Mouse (Mus musculus) liver, postnatal 0 days (tissue): ENCODE data around the gene Flna. TPM values are rescaled to one million over a fixed set of nuclear protein-coding genes. Genes with fewer than 3 reads are reported as not detected.

Source experiments
- ATAC-seq: fragments of 200-750 bp; cut with Nextera tagmentation; 2 replicates; pipeline ENCODE4 v1.8.0; 2017; ENCODE audit warnings: mild to moderate bottlenecking, moderate library complexity
- DNase-seq: peaks from one replicate; pipeline ENCODE4 v3.0.0-alpha.2; 2016
- H3K27ac ChIP-seq: fragments of 300-500 bp; sonication (generic); 2 replicates; pipeline ENCODE4 v1.5.1; 2014; ENCODE audit warnings: antibody characterized with exemption, moderate library complexity, mild to moderate bottlenecking, low read depth
- H3K27me3 ChIP-seq: fragments of 300-500 bp; sonication (generic); 2 replicates; pipeline ENCODE4 v1.6.1; 2014; ENCODE audit warnings: low read length, control low read depth, mixed read lengths; ENCODE audit not compliant: insufficient read depth
- H3K36me3 ChIP-seq: fragments of 300-500 bp; sonication (generic); replicated peaks from 2 replicates; pipeline ENCODE4 v1.6.1; 2014; ENCODE audit warnings: mild to moderate bottlenecking, control low read depth, low read length, moderate library complexity, mixed read lengths; ENCODE audit not compliant: insufficient read depth
- H3K4me1 ChIP-seq: fragments of 300-500 bp; sonication (generic); 2 replicates; pipeline ENCODE4 v1.6.1; 2014; ENCODE audit warnings: antibody characterized with exemption, mild to moderate bottlenecking, control low read depth; ENCODE audit not compliant: insufficient read depth
- H3K4me2 ChIP-seq: fragments of 300-500 bp; sonication (generic); 2 replicates; pipeline ENCODE4 v1.6.1; 2014; ENCODE audit warnings: low read depth, mild to moderate bottlenecking, low read length, moderate library complexity, mixed read lengths
- H3K4me3 ChIP-seq: fragments of 300-500 bp; sonication (generic); 2 replicates; pipeline ENCODE4 v1.5.1; 2014; ENCODE audit warnings: low read depth, low read length
- H3K9ac ChIP-seq: fragments of 300-500 bp; sonication (generic); replicated peaks from 2 replicates; pipeline ENCODE4 v1.6.1; 2014; ENCODE audit warnings: mild to moderate bottlenecking, moderate library complexity
- H3K9me3 ChIP-seq: fragments of 300-500 bp; sonication (generic); 2 replicates; pipeline ENCODE4 v1.6.1; 2016; ENCODE audit warnings: mild to moderate bottlenecking, control low read depth, low read length, mixed read lengths
- CTCF ChIP-seq: sonication (generic); IDR thresholded peaks from 2 replicates; pipeline ENCODE4 v1.5.1; 2016; ENCODE audit warnings: antibody characterized with exemption, low read depth
- EP300 ChIP-seq: IDR thresholded peaks from 2 replicates; pipeline ENCODE4 v1.6.1; 2016; ENCODE audit warnings: antibody characterized with exemption, low read depth, mild to moderate bottlenecking
- WGBS: fragments of 180-500 bp; shearing (Covaris S2); extraction: QIAGEN DNeasy Blood & Tissue Kit; methylation state at CpG from one replicate; pipeline ENCODE4 v1.1.7; 2014; ENCODE audit not compliant: insufficient replicate concordance; 5-methylcytosine and 5-hydroxymethylcytosine counted together
- polyA plus RNA-seq: library from polyadenylated mRNA; unstranded; fragments of >200 nt; fragmentation: Nextera tagmentation; extraction: Ambion mirVana; gene quantifications from 2 replicates; pipeline ENCODE4 v1.2.1, GENCODE M21; 2015

Flna gene
- polyA plus RNA-seq, 1 experiment from 2014 or later: 34.1 TPM

DNA sequence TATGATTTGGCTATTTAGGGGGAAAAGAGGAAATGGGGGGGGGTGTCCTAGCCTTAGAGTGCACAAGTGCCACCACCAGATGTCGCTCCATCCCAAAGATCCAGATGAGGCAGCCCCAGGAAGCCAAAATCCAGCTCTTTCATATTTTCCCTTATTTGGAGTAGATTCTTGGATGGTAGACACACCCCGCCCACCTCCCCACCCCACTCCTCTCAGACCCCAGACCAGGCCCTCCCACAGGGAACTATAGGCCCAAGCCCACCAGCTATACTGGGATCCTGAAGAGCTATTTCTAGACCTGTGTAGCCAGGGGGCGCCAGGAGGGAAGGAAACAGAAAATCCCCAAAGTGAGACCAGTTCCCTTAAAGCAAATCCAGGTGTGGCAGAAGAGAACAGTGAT lies 969 bp downstream of the Flna start:
- peak overlapping the region; percentile 69 for H3K4me2 ChIP-seq
- H3K36me3 ChIP-seq: no peaks in the 10 kb centered on the region
- TF ChIP-seq EP300: no peak
- TF ChIP-seq CTCF: peak; percentile 65
- peaks cover 7% of the 10 kb centered on the region; the same call in 1 of the 2 replicates for H3K4me1 ChIP-seq
- H3K27me3 ChIP-seq: no peaks in the 10 kb centered on the region
- no peaks in the 10 kb centered on the region for H3K9me3 ChIP-seq
- H3K9ac ChIP-seq: no peak overlapping the region
- H3K4me3 ChIP-seq: 0 out of 2 replicates have a peak overlapping the region, but pooled peaks have one; percentile 40
- ATAC-seq (no peak), DNase-seq (peak; percentile 73)
- H3K27ac ChIP-seq: no peak overlapping the region
- WGBS: 18% methylated on average over 3 of the region's 3 CpGs

DNA sequence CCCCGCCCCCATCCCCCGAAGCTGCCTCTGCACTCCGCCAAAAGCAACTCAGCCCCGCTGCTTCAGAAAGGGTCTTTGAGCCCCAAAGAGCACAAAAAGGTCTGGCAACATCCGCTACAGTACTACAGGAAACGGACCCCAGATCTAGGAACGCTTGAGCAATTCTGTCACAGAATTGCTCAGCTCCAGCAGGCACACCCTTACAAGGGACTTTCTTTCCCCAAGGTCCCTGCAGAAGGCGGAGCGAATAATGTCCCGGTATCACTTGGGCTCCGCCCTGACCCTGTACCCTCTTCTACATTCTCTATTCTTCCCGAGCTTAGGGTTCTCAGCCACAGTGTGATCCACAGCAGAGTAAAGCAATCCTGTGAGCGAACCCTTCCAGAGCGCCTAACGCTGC lies 2.9 kb downstream of the Flna start:
- 0 out of 2 replicates have a peak, but pooled peaks cover 3% of the 10 kb centered on the region for H3K36me3 ChIP-seq
- H3K9ac ChIP-seq: no peak overlapping the region; the same call in 1 of the 2 replicates
- peaks cover 11% of the 10 kb centered on the region for H3K4me1 ChIP-seq
- 21% methylated on average over 15 of the region's 15 CpGs for WGBS
- H3K27me3 ChIP-seq: no peaks in the 10 kb centered on the region
- peak overlapping the region; percentile 74 for H3K4me2 ChIP-seq
- H3K9me3 ChIP-seq: no peaks in the 10 kb centered on the region
- ATAC-seq (peak; percentile 33), DNase-seq (no peak)
- H3K27ac ChIP-seq: peak overlapping the region; percentile 77
- H3K4me3 ChIP-seq: peak overlapping the region; percentile 56
- TF ChIP-seq CTCF (no peak), EP300 (no peak)

DNA sequence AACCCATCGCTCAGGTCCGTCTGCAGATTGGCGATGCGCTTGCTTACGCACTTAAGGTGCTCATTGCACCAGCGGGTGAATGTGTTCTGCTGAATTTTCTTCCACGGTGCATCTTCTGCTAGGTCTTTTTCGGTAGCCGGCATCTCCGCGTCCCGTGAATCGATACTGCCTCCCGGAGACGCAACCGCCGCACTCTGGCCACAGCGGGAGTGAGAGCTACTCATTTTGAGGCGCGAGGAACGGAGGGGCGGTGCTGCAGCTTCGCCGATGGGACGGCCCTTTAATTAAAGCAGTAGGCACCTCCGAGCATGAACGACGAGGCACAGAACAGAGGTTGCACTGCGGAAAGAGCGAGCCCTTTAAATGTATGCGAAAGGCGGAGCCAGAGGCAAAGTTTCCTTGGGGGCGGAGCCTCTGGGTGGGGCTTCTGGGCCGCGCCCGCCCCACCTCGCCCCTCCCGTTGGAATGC lies 3.4 kb downstream of the Flna start:
- Histone ChIP-seq H3K36me3 (0 out of 2 replicates have a peak, but pooled peaks cover 3% of the 10 kb centered on the region), H3K4me3 (peak overlapping the region; percentile 56), H3K9ac (peak overlapping the region; percentile 12), H3K4me2 (peak overlapping the region; percentile 74), H3K4me1 (peaks cover 11% of the 10 kb centered on the region), H3K27ac (peak overlapping the region; percentile 82), H3K9me3 (no peaks in the 10 kb centered on the region), H3K27me3 (no peaks in the 10 kb centered on the region)
- ATAC-seq (peak; percentile 79), DNase-seq (peak; percentile 83)
- WGBS: 19% methylated on average over 38 of the region's 38 CpGs
- TF ChIP-seq EP300: no peak
- TF ChIP-seq CTCF: no peak

DNA sequence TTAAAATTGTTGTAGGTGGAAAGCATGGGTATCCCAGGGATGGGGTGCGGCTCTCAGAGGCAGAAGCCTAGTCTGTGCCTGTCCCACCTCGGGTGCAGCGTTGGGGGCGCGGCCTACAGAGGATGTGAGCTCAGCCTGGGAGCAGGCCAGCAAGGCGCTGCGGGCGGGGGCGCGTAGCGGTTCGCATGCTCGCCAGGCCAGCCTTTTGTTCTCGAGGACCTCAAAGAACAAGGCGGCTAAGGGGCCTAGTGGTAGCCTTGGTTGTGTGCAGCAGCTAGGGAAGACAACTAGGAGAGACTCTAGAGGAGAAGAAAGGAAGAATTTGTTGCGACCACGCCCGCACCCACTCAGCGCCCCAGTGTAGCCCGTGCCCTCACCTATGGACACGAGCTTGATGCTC lies 3.9 kb downstream of the Flna start:
- DNase-seq (peak; percentile 72), ATAC-seq (peak; percentile 32)
- 23% methylated on average over 13 of the region's 21 CpGs for WGBS
- Histone ChIP-seq H3K4me1 (peaks cover 11% of the 10 kb centered on the region), H3K4me3 (peak overlapping the region; percentile 56), H3K9ac (peak overlapping the region; percentile 12), H3K9me3 (no peaks in the 10 kb centered on the region), H3K27me3 (no peaks in the 10 kb centered on the region), H3K36me3 (peaks cover 5% of the 10 kb centered on the region; the same call in 1 of the 2 replicates), H3K27ac (peak overlapping the region; percentile 82), H3K4me2 (peak overlapping the region; percentile 74)
- TF ChIP-seq EP300 (no peak), CTCF (no peak)

DNA sequence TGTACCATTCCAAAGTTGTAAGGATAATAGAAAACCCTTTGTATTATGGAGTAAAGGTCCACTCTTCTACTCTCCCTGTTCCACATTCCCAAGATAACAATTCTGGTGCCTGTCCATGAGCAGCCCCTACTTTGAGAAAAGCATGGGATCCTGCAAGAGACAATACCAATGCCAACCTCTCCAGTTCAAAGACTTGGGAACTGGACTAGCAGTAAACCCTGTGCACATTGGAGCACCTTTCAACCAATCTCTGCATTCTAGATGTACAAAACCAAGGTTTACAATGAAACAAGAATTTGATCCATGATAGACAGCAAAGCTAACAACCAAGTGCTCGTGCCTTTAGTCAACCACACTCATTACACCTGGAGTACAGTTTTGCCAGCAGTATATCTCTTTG lies 4.5 kb downstream of the Flna start:
- H3K4me3 ChIP-seq: peak overlapping the region; percentile 56
- 23% methylated on average over 1 of the region's 1 CpGs for whole genome bisulfite sequencing
- peaks cover 11% of the 10 kb centered on the region for H3K4me1 ChIP-seq
- H3K9ac ChIP-seq: peak overlapping the region; percentile 12; the same call in 1 of the 2 replicates
- TF ChIP-seq EP300: no peak
- no peak for TF ChIP-seq CTCF
- no peaks in the 10 kb centered on the region for H3K27me3 ChIP-seq
- peak overlapping the region; percentile 74 for H3K4me2 ChIP-seq
- peaks cover 6% of the 10 kb centered on the region; the same call in 1 of the 2 replicates for H3K36me3 ChIP-seq
- H3K9me3 ChIP-seq: no peaks in the 10 kb centered on the region
- ATAC-seq: no peak
- H3K27ac ChIP-seq: peak overlapping the region; percentile 82
- DNase-seq: no peak

DNA sequence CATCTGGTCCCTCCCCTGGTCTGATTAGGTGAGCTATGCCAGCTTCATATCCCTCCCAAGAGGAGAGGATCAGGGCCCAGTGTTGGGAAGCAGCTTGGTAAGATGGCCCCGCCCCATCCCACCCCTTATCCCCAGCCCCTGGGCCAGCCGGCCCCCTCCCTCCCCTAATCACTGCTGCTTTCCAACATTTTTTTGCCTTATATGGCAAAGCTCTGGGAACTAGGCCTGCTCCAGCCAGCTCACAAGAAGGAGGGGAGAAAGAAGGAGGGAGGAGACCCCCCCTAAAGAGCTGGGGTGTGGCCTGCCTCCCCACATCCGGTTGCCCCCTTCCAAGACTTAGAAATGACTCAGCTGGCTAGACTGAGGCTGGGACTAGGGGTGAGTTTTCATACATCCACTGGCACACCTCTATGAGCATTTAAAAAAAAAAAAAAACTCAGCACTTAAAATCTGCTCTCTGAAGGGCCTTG lies 5.0 kb downstream of the Flna start:
- Histone ChIP-seq H3K9me3 (no peaks in the 10 kb centered on the region), H3K4me1 (peaks cover 11% of the 10 kb centered on the region), H3K27me3 (no peaks in the 10 kb centered on the region), H3K9ac (no peak overlapping the region), H3K4me3 (peak overlapping the region; percentile 56), H3K4me2 (peak overlapping the region; percentile 74), H3K27ac (peak overlapping the region; percentile 82), H3K36me3 (peaks cover 8% of the 10 kb centered on the region; the same call in 1 of the 2 replicates)
- no peak for TF ChIP-seq CTCF
- no peak for TF ChIP-seq EP300
- 46% methylated on average over 3 of the region's 3 CpGs for WGBS
- peak; percentile 22 for DNase-seq
- no peak for ATAC-seq
